Mouse (Mus musculus) hindbrain, embryonic 14.5 days (tissue): ENCODE data around the gene Mief1. TPM values are rescaled to one million over a fixed set of nuclear protein-coding genes. Genes with fewer than 3 reads are reported as not detected.

Experiments used
- ATAC-seq: fragments of 200-750 bp; cut with Nextera tagmentation; 2 replicates; pipeline ENCODE4 v1.8.0; 2017; ENCODE audit warnings: moderate number of reproducible peaks, mild to moderate bottlenecking, moderate TSS enrichment, moderate library complexity; ENCODE audit not compliant: low FRiP score
- DNase-seq: peaks from one replicate; pipeline ENCODE4 v3.0.0-alpha.2; 2015; ENCODE audit warnings: low spot score
- H3K27ac ChIP-seq: fragments of 300-500 bp; sonication (generic); 2 replicates; pipeline ENCODE4 v1.5.1; 2014; ENCODE audit warnings: mild to moderate bottlenecking, moderate library complexity
- H3K27me3 ChIP-seq: fragments of 300-500 bp; sonication (generic); 2 replicates; pipeline ENCODE4 v1.6.1; 2014; ENCODE audit warnings: mild to moderate bottlenecking, low read length, mixed read lengths; ENCODE audit not compliant: control insufficient read depth, insufficient read depth
- H3K36me3 ChIP-seq: fragments of 300-500 bp; sonication (generic); replicated peaks from 2 replicates; pipeline ENCODE4 v1.6.1; 2014; ENCODE audit not compliant: control insufficient read depth, insufficient read depth
- H3K4me1 ChIP-seq: fragments of 300-500 bp; sonication (generic); replicated peaks from 2 replicates; pipeline ENCODE4 v1.6.1; 2014; ENCODE audit warnings: antibody characterized with exemption, low read length, mixed read lengths; ENCODE audit not compliant: control insufficient read depth, insufficient read depth
- H3K4me2 ChIP-seq: fragments of 300-500 bp; sonication (generic); replicated peaks from 2 replicates; pipeline ENCODE4 v1.6.1; 2014; ENCODE audit warnings: mild to moderate bottlenecking, moderate library complexity
- H3K4me3 ChIP-seq: fragments of 300-500 bp; sonication (generic); replicated peaks from 2 replicates; pipeline ENCODE4 v1.5.1; 2014; ENCODE audit warnings: mild to moderate bottlenecking, low read length
- H3K9ac ChIP-seq: fragments of 300-500 bp; sonication (generic); 2 replicates; pipeline ENCODE4 v1.6.1; 2014
- H3K9me3 ChIP-seq: fragments of 300-500 bp; sonication (generic); 2 replicates; pipeline ENCODE4 v1.6.1; 2016; ENCODE audit warnings: low read length; ENCODE audit not compliant: control insufficient read depth
- WGBS: fragments of 180-500 bp; shearing (Covaris S2); extraction: QIAGEN DNeasy Blood & Tissue Kit; methylation state at CpG from one replicate; pipeline ENCODE4 v1.1.7; 2014; 5-methylcytosine and 5-hydroxymethylcytosine counted together
- polyA plus RNA-seq: library from polyadenylated mRNA; unstranded; fragments of >200 nt; fragmentation: Nextera tagmentation; extraction: Ambion mirVana; gene quantifications from 2 replicates; pipeline ENCODE4 v1.2.1, GENCODE M21; 2014

Gene Mief1
- polyA plus RNA-seq, 1 experiment from 2014 or later = 38.6 TPM

DNA sequence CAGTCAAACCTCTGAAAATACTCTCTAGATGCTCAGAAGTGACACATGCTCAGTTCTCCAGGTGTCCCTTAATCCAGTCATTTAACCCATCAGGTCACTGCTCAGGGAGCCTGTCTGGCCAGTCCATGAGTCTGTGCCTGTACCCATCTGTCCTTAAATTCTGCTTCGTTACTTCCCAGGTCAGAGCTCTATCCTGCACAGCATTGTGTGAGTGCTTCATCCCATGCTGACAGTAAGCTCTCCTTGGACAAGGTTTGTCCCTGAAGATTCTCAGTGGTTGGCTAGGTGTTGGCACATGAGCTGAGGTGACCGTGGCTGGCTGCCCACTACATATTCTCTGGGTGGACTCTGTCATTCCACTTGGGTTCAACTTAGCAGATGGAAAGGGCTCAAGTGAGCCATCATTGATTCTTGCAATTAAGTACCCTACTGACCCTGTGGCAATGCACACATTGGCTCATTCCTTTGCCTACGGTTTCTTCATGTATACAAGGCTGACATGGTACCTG, 27.7 kb upstream of the Mief1 start:
- 94% methylated on average over 3 of the region's 3 CpGs for WGBS
- no peak for DNase-seq
- no peak overlapping the region for H3K4me3 ChIP-seq
- no peaks in the 10 kb centered on the region for H3K4me1 ChIP-seq
- H3K9ac ChIP-seq = no peak overlapping the region
- no peaks in the 10 kb centered on the region for H3K27me3 ChIP-seq
- no peaks in the 10 kb centered on the region for H3K9me3 ChIP-seq
- H3K4me2 ChIP-seq = no peak overlapping the region
- no peak overlapping the region for H3K27ac ChIP-seq
- no peak for ATAC-seq
- peaks cover 7% of the 10 kb centered on the region for H3K36me3 ChIP-seq

DNA sequence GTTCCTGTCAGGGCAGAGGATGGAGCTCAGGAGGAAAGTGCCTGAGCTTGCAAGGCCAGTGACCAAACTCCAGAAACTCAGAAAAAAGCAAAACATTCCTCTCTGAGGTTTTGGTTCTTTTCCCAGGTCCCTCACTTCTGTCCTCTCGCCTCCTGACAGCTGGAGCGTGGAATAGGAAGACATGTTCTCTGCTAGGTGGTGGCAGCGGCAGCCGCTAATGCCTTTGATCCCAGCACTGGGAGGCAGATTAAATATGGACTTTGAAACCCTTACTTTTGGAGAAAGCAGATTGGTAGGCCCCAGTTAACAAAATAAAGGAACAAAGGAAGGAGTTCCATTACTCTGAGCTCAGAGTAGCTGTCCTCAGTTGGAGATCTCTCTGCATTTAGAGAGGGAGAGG, 25.4 kb upstream of the Mief1 start:
- no peaks in the 10 kb centered on the region for H3K9me3 ChIP-seq
- H3K9ac ChIP-seq = no peak overlapping the region
- H3K27ac ChIP-seq = no peak overlapping the region
- no peaks in the 10 kb centered on the region for H3K4me1 ChIP-seq
- no peak for ATAC-seq
- no peak overlapping the region for H3K4me3 ChIP-seq
- 11% methylated on average over 4 of the region's 4 CpGs for WGBS
- DNase-seq = no peak
- H3K4me2 ChIP-seq = no peak overlapping the region
- no peaks in the 10 kb centered on the region for H3K27me3 ChIP-seq
- peaks cover 23% of the 10 kb centered on the region for H3K36me3 ChIP-seq

DNA sequence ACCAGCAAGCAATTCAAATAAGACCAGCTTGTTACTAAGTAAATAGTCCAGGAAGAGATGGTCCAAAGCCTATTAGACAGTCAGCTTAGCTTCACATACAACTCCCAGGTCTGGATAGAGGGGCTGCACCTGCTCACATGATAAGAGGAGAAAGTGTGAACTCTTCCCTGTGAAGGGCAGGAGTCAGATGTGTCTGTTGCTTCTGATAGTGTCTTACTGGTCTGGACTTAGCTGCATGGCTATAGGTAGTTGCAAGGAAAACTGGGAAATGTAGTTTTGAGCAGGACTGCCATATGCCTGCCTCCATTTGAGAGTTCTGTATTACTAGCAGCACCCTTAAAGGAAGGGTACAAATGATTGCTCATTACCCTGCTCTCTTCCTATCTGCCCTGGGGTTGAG, 20.1 kb upstream of the Mief1 start:
- no peak overlapping the region for H3K4me3 ChIP-seq
- H3K4me1 ChIP-seq = no peaks in the 10 kb centered on the region
- no peak for DNase-seq
- H3K4me2 ChIP-seq = no peak overlapping the region
- H3K36me3 ChIP-seq = peaks cover 35% of the 10 kb centered on the region
- no peak overlapping the region for H3K27ac ChIP-seq
- H3K27me3 ChIP-seq = no peaks in the 10 kb centered on the region
- H3K9ac ChIP-seq = no peak overlapping the region
- no peaks in the 10 kb centered on the region for H3K9me3 ChIP-seq
- no peak for ATAC-seq

DNA sequence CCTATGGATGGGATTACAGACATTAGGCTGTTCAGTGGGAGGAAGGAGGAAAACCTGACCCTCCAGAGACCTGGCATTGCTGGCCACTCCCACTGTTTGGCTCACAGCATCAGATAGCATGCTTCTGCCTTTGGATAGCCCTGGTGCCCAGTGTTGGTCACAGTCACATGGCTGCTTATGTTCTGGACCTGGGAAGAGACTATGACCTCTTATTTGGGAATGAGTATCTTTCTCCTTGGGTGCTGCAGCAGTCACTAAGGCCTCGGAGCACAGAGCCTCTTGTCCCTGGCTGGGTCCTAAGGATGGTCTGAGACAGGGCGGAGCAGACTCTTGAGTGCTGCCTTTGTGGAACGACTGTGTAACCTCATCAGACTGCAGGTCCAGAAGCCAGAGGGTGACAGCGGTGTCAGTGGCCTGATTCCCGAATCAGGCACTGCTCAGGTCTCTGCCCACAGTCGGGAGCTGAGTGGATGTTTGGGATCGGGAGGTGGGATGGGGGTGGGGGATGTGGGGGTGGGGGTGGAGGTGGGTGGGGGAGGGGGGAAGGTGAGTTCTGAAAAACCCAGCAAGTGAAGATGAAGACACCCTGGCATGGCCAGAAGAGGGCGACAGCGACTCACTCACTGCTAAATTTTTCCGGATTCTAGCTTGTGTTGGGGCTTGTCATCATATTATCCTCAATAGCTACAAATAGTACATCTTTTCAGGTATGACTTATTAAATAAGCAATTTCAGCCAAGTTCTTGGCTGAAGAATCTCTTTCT, 17.9 kb upstream of the Mief1 start:
- no peak overlapping the region for H3K9ac ChIP-seq
- H3K9me3 ChIP-seq = no peaks in the 10 kb centered on the region
- no peak overlapping the region for H3K4me2 ChIP-seq
- WGBS = 19% methylated on average over 10 of the region's 10 CpGs
- H3K27ac ChIP-seq = no peak overlapping the region
- H3K27me3 ChIP-seq = no peaks in the 10 kb centered on the region
- ATAC-seq (no peak), DNase-seq (no peak)
- H3K4me1 ChIP-seq = no peaks in the 10 kb centered on the region
- H3K4me3 ChIP-seq = no peak overlapping the region
- H3K36me3 ChIP-seq = peaks cover 35% of the 10 kb centered on the region

DNA sequence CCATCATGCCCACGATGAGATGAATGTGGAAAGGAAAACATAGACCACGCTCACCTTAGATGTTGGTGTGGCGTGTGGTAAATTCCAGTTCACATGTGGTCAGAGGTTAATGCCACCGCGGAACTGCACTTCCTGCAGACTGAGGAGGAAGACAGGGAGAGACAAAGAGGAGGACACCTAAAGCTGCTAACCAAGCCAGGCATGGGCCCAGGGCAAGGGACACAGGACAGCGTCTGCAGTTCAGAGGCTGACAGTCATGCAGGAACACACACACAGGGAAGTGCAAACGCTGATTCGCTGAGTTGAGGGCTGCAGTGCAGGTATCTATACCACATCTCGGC, 17.4 kb upstream of the Mief1 start:
- ATAC-seq (no peak), DNase-seq (no peak)
- Histone ChIP-seq H3K4me1 (no peaks in the 10 kb centered on the region), H3K9ac (no peak overlapping the region), H3K9me3 (no peaks in the 10 kb centered on the region), H3K4me3 (no peak overlapping the region), H3K27me3 (no peaks in the 10 kb centered on the region), H3K4me2 (no peak overlapping the region), H3K36me3 (peaks cover 31% of the 10 kb centered on the region), H3K27ac (no peak overlapping the region)
- 59% methylated on average over 9 of the region's 9 CpGs for WGBS

DNA sequence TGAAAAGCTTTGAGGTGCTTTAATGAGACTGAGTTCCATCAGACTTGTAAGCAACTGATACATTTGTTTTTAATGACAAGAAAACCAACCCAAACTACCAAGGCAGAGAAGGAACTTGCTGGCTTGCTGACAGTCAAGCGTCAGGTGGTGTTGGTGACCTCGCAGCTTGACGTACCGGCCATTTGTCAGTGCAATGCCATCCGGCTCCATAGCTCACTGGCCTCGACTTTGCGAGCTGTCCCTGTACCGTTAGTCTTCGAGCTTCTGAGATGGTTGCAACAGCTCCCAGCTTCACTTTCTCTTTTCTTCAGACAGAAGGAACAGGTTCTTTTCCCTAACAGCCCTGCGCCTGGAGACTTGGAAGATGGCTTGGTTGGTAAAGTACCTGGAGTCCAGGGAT, 16.3 kb upstream of the Mief1 start:
- Histone ChIP-seq H3K4me2 (no peak overlapping the region), H3K36me3 (peaks cover 20% of the 10 kb centered on the region), H3K27me3 (no peaks in the 10 kb centered on the region), H3K4me3 (no peak overlapping the region), H3K27ac (no peak overlapping the region), H3K9ac (no peak overlapping the region), H3K9me3 (no peaks in the 10 kb centered on the region), H3K4me1 (no peaks in the 10 kb centered on the region)
- DNase-seq (no peak), ATAC-seq (no peak)
- WGBS = 93% methylated on average over 10 of the region's 10 CpGs

DNA sequence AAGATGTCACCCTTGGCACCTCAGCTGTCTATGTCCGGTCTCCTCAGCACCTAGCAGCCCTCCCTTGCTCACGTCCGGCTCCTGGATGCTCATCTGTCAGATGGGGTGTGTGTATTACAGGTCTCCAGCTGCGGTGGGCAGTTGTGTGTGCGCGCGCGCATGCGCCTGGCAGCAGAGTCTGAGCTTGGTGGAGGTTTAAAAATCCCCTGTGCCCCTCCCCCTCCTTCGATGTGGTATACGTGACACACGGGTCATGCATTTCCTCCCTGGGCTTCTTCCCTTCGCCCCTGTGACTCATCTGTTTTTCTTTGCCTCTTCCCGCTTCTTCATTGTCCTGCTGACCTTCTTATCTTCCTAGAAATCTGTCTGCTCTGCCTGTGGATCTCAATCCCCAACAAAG, 14.6 kb upstream of the Mief1 start:
- no peak overlapping the region for H3K4me2 ChIP-seq
- no peaks in the 10 kb centered on the region for H3K4me1 ChIP-seq
- peaks cover 11% of the 10 kb centered on the region for H3K36me3 ChIP-seq
- no peak overlapping the region for H3K9ac ChIP-seq
- 59% methylated on average over 14 of the region's 14 CpGs for WGBS
- no peak overlapping the region for H3K4me3 ChIP-seq
- no peak for DNase-seq
- no peak for ATAC-seq
- no peak overlapping the region for H3K27ac ChIP-seq
- no peaks in the 10 kb centered on the region for H3K27me3 ChIP-seq
- no peaks in the 10 kb centered on the region for H3K9me3 ChIP-seq

DNA sequence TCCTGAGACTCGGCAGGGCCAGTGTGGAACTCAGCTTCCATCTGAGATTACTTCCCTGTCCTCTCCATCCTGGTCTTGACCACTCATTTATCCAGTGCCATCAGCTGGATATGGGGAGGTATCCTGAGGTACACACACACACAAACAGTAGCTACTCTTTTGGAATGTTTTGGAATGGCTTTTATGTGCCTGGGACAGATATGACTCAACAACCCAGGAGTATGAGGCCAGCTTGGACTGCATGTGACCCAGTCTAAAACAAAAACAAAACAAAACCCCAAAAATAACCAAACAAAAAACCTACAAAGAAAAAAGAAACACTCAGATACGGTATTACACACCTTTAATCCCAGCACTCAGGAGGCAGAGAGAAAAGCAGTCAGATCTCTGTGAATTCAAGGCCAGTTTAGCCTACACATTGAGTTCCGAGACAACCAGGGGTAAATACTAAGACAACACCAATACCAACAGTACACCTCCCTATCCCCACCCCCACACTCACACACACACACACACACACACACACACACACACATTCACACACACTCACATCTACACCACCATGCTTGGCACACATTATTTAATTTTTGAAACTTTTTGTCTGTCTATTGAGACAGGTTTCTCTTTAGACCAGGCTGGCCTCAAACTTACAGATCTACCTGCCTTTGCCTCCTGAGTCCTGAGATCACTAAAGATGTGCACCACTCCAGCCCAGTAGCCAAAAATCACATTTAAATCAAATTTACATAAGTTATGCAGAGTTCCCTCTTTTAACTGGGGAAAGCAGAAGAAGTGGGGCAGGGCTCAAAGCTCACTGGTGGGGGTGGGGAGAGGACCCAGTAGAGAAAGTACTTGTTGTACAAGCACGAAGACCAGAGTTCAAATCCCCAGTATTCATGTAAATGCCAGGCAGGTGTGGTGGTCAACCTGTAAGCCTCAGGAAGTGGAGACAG, 13.8 kb upstream of the Mief1 start:
- 75% methylated on average over 4 of the region's 4 CpGs for WGBS
- no peak overlapping the region for H3K4me2 ChIP-seq
- H3K27me3 ChIP-seq = no peaks in the 10 kb centered on the region
- no peak overlapping the region for H3K9ac ChIP-seq
- H3K9me3 ChIP-seq = no peaks in the 10 kb centered on the region
- no peak for DNase-seq
- H3K27ac ChIP-seq = no peak overlapping the region
- peaks cover 6% of the 10 kb centered on the region; the same call in 1 of the 2 replicates for H3K36me3 ChIP-seq
- no peaks in the 10 kb centered on the region for H3K4me1 ChIP-seq
- ATAC-seq = no peak
- no peak overlapping the region for H3K4me3 ChIP-seq

DNA sequence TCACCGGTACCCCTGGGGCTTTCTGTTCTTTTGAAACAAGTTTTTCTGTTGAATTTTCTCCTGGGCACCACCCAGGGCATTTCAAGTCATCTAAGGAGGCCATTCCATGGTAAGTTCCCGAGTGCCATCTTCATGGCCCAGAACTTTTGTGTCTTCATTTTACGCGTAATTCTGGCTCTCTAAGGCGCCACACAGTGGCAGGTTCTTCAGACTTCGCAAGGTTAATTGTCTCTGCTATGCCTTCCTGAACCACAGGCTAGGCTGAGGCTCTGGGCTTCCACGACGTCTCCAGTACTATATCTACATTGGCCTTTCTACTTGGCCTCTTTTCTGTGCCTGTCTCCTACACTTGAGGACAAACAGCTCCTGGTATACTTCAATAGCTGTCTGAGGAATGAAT, 12.8 kb upstream of the Mief1 start:
- Histone ChIP-seq H3K4me1 (no peaks in the 10 kb centered on the region), H3K9ac (no peak overlapping the region), H3K4me2 (no peak overlapping the region), H3K36me3 (peaks cover 6% of the 10 kb centered on the region; the same call in 1 of the 2 replicates), H3K27ac (no peak overlapping the region), H3K4me3 (no peak overlapping the region), H3K27me3 (no peaks in the 10 kb centered on the region), H3K9me3 (no peaks in the 10 kb centered on the region)
- WGBS = 70% methylated on average over 8 of the region's 8 CpGs
- ATAC-seq = no peak
- no peak for DNase-seq
